Mouse (Mus musculus) stomach, postnatal 0 days (tissue): ENCODE measurements around the gene E4f1. TPM values are rescaled to one million over a fixed set of nuclear protein-coding genes. Genes with fewer than 3 reads are reported as not detected.

ENCODE experiments used
- ATAC-seq: fragments of 200-750 bp; cut with Nextera tagmentation; 2 replicates; pipeline ENCODE4 v1.8.0; 2017; ENCODE audit not compliant: low FRiP score, low TSS enrichment
- DNase-seq: peaks from one replicate; pipeline ENCODE4 v3.0.0-alpha.2; 2016; ENCODE audit warnings: low spot score
- H3K27ac ChIP-seq: fragments of 300-500 bp; sonication (generic); replicated peaks from 2 replicates; pipeline ENCODE4 v1.5.1; 2014; ENCODE audit warnings: mild to moderate bottlenecking, control low read depth
- H3K27me3 ChIP-seq: fragments of 300-500 bp; sonication (generic); 2 replicates; pipeline ENCODE4 v1.6.1; 2014; ENCODE audit warnings: low read length; ENCODE audit not compliant: control insufficient read depth, insufficient read depth
- H3K36me3 ChIP-seq: fragments of 300-500 bp; sonication (generic); 2 replicates; pipeline ENCODE4 v1.6.1; 2014; ENCODE audit warnings: low read length, mixed read lengths; ENCODE audit not compliant: control insufficient read depth, insufficient read depth
- H3K4me1 ChIP-seq: fragments of 300-500 bp; sonication (generic); replicated peaks from 2 replicates; pipeline ENCODE4 v1.6.1; 2014; ENCODE audit warnings: antibody characterized with exemption; ENCODE audit not compliant: control insufficient read depth, insufficient read depth
- H3K4me2 ChIP-seq: fragments of 300-500 bp; sonication (generic); replicated peaks from 2 replicates; pipeline ENCODE4 v1.6.1; 2014; ENCODE audit warnings: low read depth, mild to moderate bottlenecking, control low read depth, moderate library complexity
- H3K4me3 ChIP-seq: fragments of 300-500 bp; sonication (generic); 2 replicates; pipeline ENCODE4 v1.5.1; 2014; ENCODE audit warnings: low read depth, low read length, control low read depth
- H3K9ac ChIP-seq: fragments of 300-500 bp; sonication (generic); 2 replicates; pipeline ENCODE4 v1.6.1; 2014; ENCODE audit warnings: mild to moderate bottlenecking, low read length, control low read depth, mixed read lengths
- H3K9me3 ChIP-seq: fragments of 300-500 bp; sonication (generic); 2 replicates; pipeline ENCODE4 v1.6.1; 2016; ENCODE audit warnings: low read length; ENCODE audit not compliant: control insufficient read depth
- CTCF ChIP-seq: IDR thresholded peaks from 2 replicates; pipeline ENCODE4 v1.5.1; 2016; ENCODE audit warnings: antibody characterized with exemption, low read depth, mild to moderate bottlenecking, moderate library complexity
- EP300 ChIP-seq: optimal IDR thresholded peaks from 2 replicates; pipeline ENCODE3; 2016; ENCODE audit warnings: antibody characterized with exemption
- WGBS: fragments of 180-500 bp; shearing (Covaris S2); extraction: QIAGEN DNeasy Blood & Tissue Kit; methylation state at CpG from one replicate; pipeline ENCODE4 v1.1.7; 2014; 5-methylcytosine and 5-hydroxymethylcytosine counted together
- polyA plus RNA-seq: library from polyadenylated mRNA; unstranded; fragments of >200 nt; fragmentation: Nextera tagmentation; extraction: Ambion mirVana; gene quantifications from 2 replicates; pipeline ENCODE4 v1.2.1, GENCODE M21; 2015

The E4f1 gene
- polyA plus RNA-seq, 1 experiment from 2014 or later = 12.0 TPM

GRCm38 (mm10) chr17:24424489-24424888, 45.6 kb downstream of the E4f1 start:
- ATAC-seq (no peak), DNase-seq (no peak)
- Histone ChIP-seq H3K4me1 (no peaks in the 10 kb centered on the region; the same call in 1 of the 2 replicates), H3K4me3 (no peak overlapping the region), H3K36me3 (peaks cover 30% of the 10 kb centered on the region), H3K27ac (no peak overlapping the region), H3K9ac (no peak overlapping the region), H3K9me3 (no peaks in the 10 kb centered on the region), H3K27me3 (no peaks in the 10 kb centered on the region), H3K4me2 (no peak overlapping the region)
- TF ChIP-seq CTCF = no peak
- TF ChIP-seq EP300 = no peak
- 90% methylated on average over 5 of the region's 5 CpGs for WGBS

GRCm38 (mm10) chr17:24423114-24423513, 47.0 kb downstream of the E4f1 start:
- ATAC-seq (no peak), DNase-seq (no peak)
- WGBS = 82% methylated on average over 4 of the region's 4 CpGs
- Histone ChIP-seq H3K4me1 (no peaks in the 10 kb centered on the region; the same call in 1 of the 2 replicates), H3K9ac (no peak overlapping the region), H3K27ac (no peak overlapping the region), H3K4me3 (no peak overlapping the region), H3K4me2 (no peak overlapping the region), H3K36me3 (peaks cover 35% of the 10 kb centered on the region), H3K27me3 (no peaks in the 10 kb centered on the region), H3K9me3 (no peaks in the 10 kb centered on the region)
- TF ChIP-seq CTCF = no peak
- TF ChIP-seq EP300 = no peak

- H3K27ac ChIP-seq = no peak overlapping the region
- peak overlapping the region; percentile 95; the same call in 1 of the 2 replicates for H3K4me3 ChIP-seq
- WGBS = 71% methylated on average over 3 of the region's 3 CpGs
- peak overlapping the region; percentile 95 for H3K9ac ChIP-seq
- peak overlapping the region; percentile 78 for H3K4me2 ChIP-seq
- no peak for ATAC-seq
- no peaks in the 10 kb centered on the region for H3K9me3 ChIP-seq
- H3K36me3 ChIP-seq = peaks cover 15% of the 10 kb centered on the region
- no peaks in the 10 kb centered on the region for H3K27me3 ChIP-seq
- DNase-seq = no peak
- no peaks in the 10 kb centered on the region for H3K4me1 ChIP-seq
- no peak for TF ChIP-seq EP300
Measured at GRCm38 (mm10) chr17:24416051-24416652, 54.0 kb downstream of the E4f1 start.

GRCm38 (mm10) chr17:24415011-24415410, 55.1 kb downstream of the E4f1 start:
- DNase-seq (no peak), ATAC-seq (peak; percentile 6; the same call in 1 of the 2 replicates)
- under 1% methylated on average over 21 of the region's 21 CpGs for WGBS
- H3K36me3 ChIP-seq = peaks cover 10% of the 10 kb centered on the region
- H3K4me2 ChIP-seq = peak overlapping the region; percentile 78
- no peaks in the 10 kb centered on the region for H3K4me1 ChIP-seq
- peak overlapping the region; percentile 95 for H3K9ac ChIP-seq
- no peaks in the 10 kb centered on the region for H3K27me3 ChIP-seq
- H3K27ac ChIP-seq = peak overlapping the region; percentile 96
- H3K9me3 ChIP-seq = no peaks in the 10 kb centered on the region
- TF ChIP-seq EP300 (no peak), CTCF (no peak)
- H3K4me3 ChIP-seq = peak overlapping the region; percentile 95

- H3K4me1 ChIP-seq = no peaks in the 10 kb centered on the region
- peak within 1 kb of the TSS; percentile 78 for H3K4me2 ChIP-seq
- under 1% methylated on average over 64 of the region's 64 CpGs for WGBS
- H3K9ac ChIP-seq = peak within 1 kb of the TSS; percentile 95
- peak; percentile 100 for DNase-seq
- peak; percentile 95 for ATAC-seq
- peaks cover 9% of the 10 kb centered on the region for H3K36me3 ChIP-seq
- H3K4me3 ChIP-seq = peak within 1 kb of the TSS; percentile 95
- no peaks in the 10 kb centered on the region for H3K9me3 ChIP-seq
- H3K27ac ChIP-seq = peak within 1 kb of the TSS; percentile 96
- H3K27me3 ChIP-seq = no peaks in the 10 kb centered on the region
- TF ChIP-seq EP300 = no peak
- TF ChIP-seq CTCF = peak; percentile 42
Measured at GRCm38 (mm10) chr17:24414230-24414976, 55.7 kb downstream of the E4f1 start, which contains the start of gene Rnps1. TSS of gene Rnps1 (plus strand) at chr17:24414565.
